Mouse (Mus musculus) lung, embryonic 14.5 days (tissue): ENCODE results near the gene Abcb6. TPM values are rescaled to one million over a fixed set of nuclear protein-coding genes. Genes with fewer than 3 reads are reported as not detected.

ENCODE experiments used
- ATAC-seq: fragments of 200-750 bp; cut with Nextera tagmentation; 2 replicates; pipeline ENCODE4 v1.8.0; 2017; ENCODE audit warnings: mild to moderate bottlenecking, moderate TSS enrichment, moderate library complexity; ENCODE audit not compliant: insufficient read depth
- DNase-seq: peaks from one replicate; pipeline ENCODE4 v3.0.0-alpha.2; 2015
- H3K27ac ChIP-seq: fragments of 300-500 bp; sonication (generic); 2 replicates; pipeline ENCODE4 v1.5.1; 2014; ENCODE audit warnings: low read depth, mild to moderate bottlenecking, moderate library complexity
- H3K27me3 ChIP-seq: fragments of 300-500 bp; sonication (generic); 2 replicates; pipeline ENCODE4 v1.6.1; 2014; ENCODE audit warnings: low read length, control low read depth; ENCODE audit not compliant: insufficient read depth
- H3K36me3 ChIP-seq: fragments of 300-500 bp; sonication (generic); 2 replicates; pipeline ENCODE4 v1.6.1; 2014; ENCODE audit warnings: control low read depth; ENCODE audit not compliant: insufficient read depth
- H3K4me1 ChIP-seq: fragments of 300-500 bp; sonication (generic); 2 replicates; pipeline ENCODE4 v1.6.1; 2014; ENCODE audit warnings: antibody characterized with exemption, control low read depth; ENCODE audit not compliant: insufficient read depth
- H3K4me2 ChIP-seq: fragments of 300-500 bp; sonication (generic); 2 replicates; pipeline ENCODE4 v1.6.1; 2014; ENCODE audit warnings: mild to moderate bottlenecking
- H3K4me3 ChIP-seq: fragments of 300-500 bp; sonication (generic); 2 replicates; pipeline ENCODE4 v1.5.1; 2014; ENCODE audit warnings: low read depth, low read length
- H3K9ac ChIP-seq: fragments of 300-500 bp; sonication (generic); 2 replicates; pipeline ENCODE4 v1.6.1; 2014
- H3K9me3 ChIP-seq: fragments of 300-500 bp; sonication (generic); 2 replicates; pipeline ENCODE4 v1.6.1; 2016; ENCODE audit warnings: low read depth, low read length, control low read depth
- CTCF ChIP-seq: IDR thresholded peaks from 2 replicates; pipeline ENCODE4 v1.5.1; 2016; ENCODE audit warnings: antibody characterized with exemption, low read depth
- WGBS: fragments of 180-500 bp; shearing (Covaris S2); extraction: QIAGEN DNeasy Blood & Tissue Kit; methylation state at CpG from one replicate; pipeline ENCODE4 v1.1.7; 2014; 5-methylcytosine and 5-hydroxymethylcytosine counted together
- microRNA-seq: library from miRNA; unstranded; fragments of <30 nt; microRNA quantifications from one replicate; pipeline ENCODE4, GENCODE M21; 2016; ENCODE audit warnings: borderline number of aligned reads
- polyA plus RNA-seq: library from polyadenylated mRNA; unstranded; fragments of >200 nt; fragmentation: Nextera tagmentation; extraction: Ambion mirVana; gene quantifications from 2 replicates; pipeline ENCODE4 v1.2.1, GENCODE M21; 2014

The Abcb6 gene
- polyA plus RNA-seq, 1 experiment from 2014 or later = 15.4 TPM

DNA sequence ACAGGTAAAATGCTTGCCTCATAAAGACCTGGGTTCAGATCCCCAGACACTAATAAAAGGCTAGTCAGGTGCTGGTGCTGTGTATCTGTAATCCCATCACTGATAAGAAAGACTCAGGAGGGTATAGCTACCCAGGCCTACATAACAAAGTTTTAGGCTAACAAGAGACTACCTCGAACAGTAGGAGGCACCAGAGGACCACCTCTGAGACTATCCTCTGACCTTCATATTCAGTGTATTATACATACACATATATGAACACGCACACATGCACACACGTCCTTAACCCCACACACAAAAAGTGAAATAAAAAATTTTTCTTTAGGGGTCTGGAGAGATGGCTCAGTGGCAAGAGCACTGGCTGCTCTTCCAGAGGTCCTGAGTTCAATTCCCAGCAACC is 58.0 kb downstream of the Abcb6 start:
- Histone ChIP-seq H3K27me3 (no peaks in the 10 kb centered on the region), H3K4me1 (0 out of 2 replicates have a peak, but pooled peaks cover 4% of the 10 kb centered on the region), H3K4me2 (no peak overlapping the region), H3K27ac (no peak overlapping the region), H3K9me3 (no peaks in the 10 kb centered on the region), H3K36me3 (no peaks in the 10 kb centered on the region), H3K4me3 (no peak overlapping the region), H3K9ac (no peak overlapping the region)
- DNase-seq (peak; percentile 34), ATAC-seq (no peak)
- WGBS = 72% methylated on average over 3 of the region's 3 CpGs
- peak; percentile 29 for TF ChIP-seq CTCF

Small RNAs within 50 kb of the gene (microRNA-seq; reads per million reads assigned to microRNA genes)
- not detected for gene Gm27943

Other genes starting within 250 kb of the Abcb6 start
- 0.05 and 0.14 TPM in 2 replicates for gene Cfap65, start 244.8 kb downstream of the Abcb6 start, polyA plus RNA-seq
- gene Ihh, start 228.7 kb downstream of the Abcb6 start, polyA plus RNA-seq = 0.12 and 0.14 TPM in 2 replicates
- 9.2 and 10.0 TPM in 2 replicates for gene Nhej1, start 55.2 kb downstream of the Abcb6 start, polyA plus RNA-seq
- gene Slc23a3, start 46.5 kb downstream of the Abcb6 start, polyA plus RNA-seq = 0.20 and 0.23 TPM in 2 replicates
- gene Cnppd1, start 37.7 kb downstream of the Abcb6 start, polyA plus RNA-seq = 31.5 and 32.4 TPM in 2 replicates
- 52.9 and 55.2 TPM in 2 replicates for gene Retreg2, start 37.6 kb downstream of the Abcb6 start, polyA plus RNA-seq
- gene Zfand2b, start 11.7 kb downstream of the Abcb6 start, polyA plus RNA-seq = 32.6 and 32.9 TPM in 2 replicates
- gene Ankzf1, start 11.8 kb upstream of the Abcb6 start, polyA plus RNA-seq = 13.3 and 16.5 TPM in 2 replicates
- 25.2 and 27.5 TPM in 2 replicates for gene Atg9a, start 11.8 kb upstream of the Abcb6 start, polyA plus RNA-seq
- 16.0 and 16.7 TPM in 2 replicates for gene Glb1l, start 30.4 kb upstream of the Abcb6 start, polyA plus RNA-seq
- gene Stk16, start 30.4 kb upstream of the Abcb6 start, polyA plus RNA-seq = 115 and 119 TPM in 2 replicates
- 21.3 and 25.3 TPM in 2 replicates for gene Tuba4a, start 39.5 kb upstream of the Abcb6 start, polyA plus RNA-seq
- gene A630095N17Rik, start 51.7 kb upstream of the Abcb6 start, polyA plus RNA-seq = not detected in 2 replicates
- 14.1 and 16.9 TPM in 2 replicates for gene Dnajb2, start 56.0 kb upstream of the Abcb6 start, polyA plus RNA-seq
- 0.21 and 0.37 TPM in 2 replicates for gene Ptprn, start 84.1 kb upstream of the Abcb6 start, polyA plus RNA-seq
- gene Resp18, start 98.0 kb upstream of the Abcb6 start, polyA plus RNA-seq = not detected in 2 replicates
- gene Dnpep, start 137.6 kb upstream of the Abcb6 start, polyA plus RNA-seq = 110 and 113 TPM in 2 replicates
- gene Des, start 179.9 kb upstream of the Abcb6 start, polyA plus RNA-seq = 42.9 and 46.3 TPM in 2 replicates
- 40.1 and 44.7 TPM in 2 replicates for gene Speg, start 194.9 kb upstream of the Abcb6 start, polyA plus RNA-seq